Mouse (Mus musculus) ES-Bruce4 (cell line): ENCODE results near the gene Ltbp4.

ENCODE experiments used
- EP300 ChIP-seq: IDR thresholded peaks from 2 replicates; pipeline ENCODE4 v1.6.1; 2011; ENCODE audit warnings: low read depth, low read length; ENCODE audit not compliant: insufficient read depth
- POLR2A ChIP-seq: IDR thresholded peaks from one replicate; pipeline ENCODE4 v1.8.1; 2011; ENCODE audit warnings: low read length; ENCODE audit not compliant: insufficient read depth

DNA sequence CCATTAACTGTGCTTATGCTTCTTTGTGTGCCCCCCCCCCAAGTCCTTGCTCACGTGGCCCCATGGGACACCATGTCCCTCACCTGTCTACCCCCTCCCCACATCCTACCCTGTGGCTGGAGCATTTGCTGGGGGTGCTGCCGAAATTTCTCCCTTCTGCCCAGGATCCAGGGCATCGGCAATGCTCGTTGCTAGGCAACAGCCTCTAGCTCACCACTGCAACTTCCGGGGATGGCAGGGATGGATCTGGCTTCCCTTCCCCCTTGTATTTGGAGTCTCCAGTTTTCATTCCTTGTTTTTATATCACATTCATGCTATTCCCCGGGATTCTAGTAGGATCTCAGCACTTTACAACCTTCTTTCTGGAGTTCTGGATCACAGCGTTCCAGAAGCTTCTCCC lies 2.0 kb upstream of the Ltbp4 start:
- TF ChIP-seq EP300 (no peak), POLR2A (no peak)
